Mouse (Mus musculus): ENCODE results near the gene Psmd9.

The Psmd9 gene

DNA sequence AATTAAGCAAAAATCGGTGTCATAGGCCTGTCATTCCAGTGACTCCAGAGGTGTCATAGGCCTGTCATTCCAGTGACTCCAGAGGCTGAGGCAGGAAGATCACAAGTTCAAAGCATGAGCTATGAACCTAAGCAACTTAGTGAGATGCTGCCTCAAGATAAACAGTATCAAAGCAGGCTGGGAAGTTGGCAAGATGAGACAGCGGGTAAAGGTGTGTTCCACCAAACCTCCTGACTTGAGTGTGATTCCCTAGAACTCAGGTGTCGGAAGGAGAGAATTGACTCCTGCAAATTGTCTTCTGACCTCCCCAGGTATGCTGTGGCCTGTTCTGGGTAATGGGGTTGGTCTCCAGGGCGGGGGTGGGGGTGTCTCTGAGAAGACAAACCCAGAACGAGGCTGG is at the start of gene Psmd9:
Gene Psmd9 (plus strand): TSS at position 130 of the 400 bp plus-strand sequence.
- in situ Hi-C loops (cut with MboI, MseI), result no loop called here

DNA sequence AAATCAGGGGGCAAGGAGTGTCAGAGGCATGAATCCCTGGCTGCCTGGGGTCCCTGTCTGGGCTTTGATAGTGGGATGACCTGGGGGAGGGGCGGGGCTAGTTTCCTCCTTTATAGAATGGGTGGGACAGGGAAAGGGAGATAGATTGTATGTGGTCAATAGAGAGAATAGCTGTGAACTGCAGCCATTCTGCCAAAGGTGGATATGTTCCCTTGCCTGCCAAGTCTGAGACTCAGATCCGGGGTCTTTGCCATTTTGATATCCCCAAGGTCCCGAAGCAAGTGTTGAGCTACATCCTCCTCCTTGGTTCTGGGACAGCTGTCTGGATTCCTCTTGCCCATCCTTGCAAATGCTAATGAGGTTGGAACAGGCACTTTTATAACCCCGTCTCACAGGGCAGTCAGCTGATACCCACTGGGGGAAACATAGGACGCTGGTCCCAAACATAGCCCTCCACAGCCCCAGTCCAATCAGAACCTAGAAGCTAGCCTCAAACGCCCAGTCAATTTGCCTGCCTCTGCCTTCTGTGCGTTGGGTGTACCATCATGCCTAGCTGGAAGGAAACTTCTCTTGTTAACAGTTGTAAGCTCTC is 48.5 kb upstream of the Psmd9 start:
- in situ Hi-C loops (cut with MboI, MseI), result loop anchor here (5.0 to 10.0 kb wide), 2 partner anchors 37 to 46 kb away; no protein-coding TSS in a partner anchor

DNA sequence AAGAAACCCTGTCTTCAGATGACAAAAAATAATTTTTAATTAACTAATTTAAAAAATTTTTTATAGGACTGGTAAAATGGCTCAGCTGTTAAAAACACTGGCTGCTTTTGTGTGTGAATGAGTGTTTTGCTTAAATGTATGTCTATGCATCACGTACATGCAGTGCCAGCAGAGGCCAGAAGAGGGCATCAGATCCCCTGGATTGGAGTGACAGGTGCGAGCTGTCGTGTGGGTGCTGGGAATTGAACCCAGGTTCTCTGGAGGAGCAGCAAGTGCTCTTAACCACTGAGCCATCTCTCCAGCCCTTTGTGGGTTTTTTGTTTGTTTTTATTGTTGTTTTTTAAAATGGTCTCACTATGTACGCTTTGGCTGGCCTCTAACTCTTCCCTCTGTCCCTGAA is 47.0 kb upstream of the Psmd9 start:
- in situ Hi-C loops (cut with MboI, MseI), result loop anchor here (5.0 to 10.0 kb wide), 2 partner anchors 35 to 47 kb away; no protein-coding TSS in a partner anchor

DNA sequence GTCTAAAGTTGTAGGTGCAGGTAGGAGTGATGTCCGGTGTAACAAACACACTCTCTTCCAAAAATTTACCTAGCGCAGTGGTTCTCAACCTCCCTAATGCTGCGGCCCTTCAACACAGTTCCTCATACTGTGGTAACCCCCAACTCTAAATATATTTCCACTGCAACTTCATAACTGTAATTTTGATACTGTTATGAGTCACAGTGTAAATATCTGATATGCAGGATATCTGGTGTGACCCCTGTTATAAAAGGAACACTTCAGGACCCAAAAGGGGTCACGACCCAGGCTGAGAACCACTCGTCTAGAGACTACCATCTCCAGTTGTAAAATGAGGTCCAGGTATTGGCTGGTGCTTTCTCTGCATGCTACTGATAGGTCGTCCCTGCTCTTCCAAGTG is 44.1 kb upstream of the Psmd9 start:
- in situ Hi-C loops (cut with MboI, MseI), result loop anchor here (10.0 kb wide), 1 partner anchor 50 kb away; no protein-coding TSS in a partner anchor

DNA sequence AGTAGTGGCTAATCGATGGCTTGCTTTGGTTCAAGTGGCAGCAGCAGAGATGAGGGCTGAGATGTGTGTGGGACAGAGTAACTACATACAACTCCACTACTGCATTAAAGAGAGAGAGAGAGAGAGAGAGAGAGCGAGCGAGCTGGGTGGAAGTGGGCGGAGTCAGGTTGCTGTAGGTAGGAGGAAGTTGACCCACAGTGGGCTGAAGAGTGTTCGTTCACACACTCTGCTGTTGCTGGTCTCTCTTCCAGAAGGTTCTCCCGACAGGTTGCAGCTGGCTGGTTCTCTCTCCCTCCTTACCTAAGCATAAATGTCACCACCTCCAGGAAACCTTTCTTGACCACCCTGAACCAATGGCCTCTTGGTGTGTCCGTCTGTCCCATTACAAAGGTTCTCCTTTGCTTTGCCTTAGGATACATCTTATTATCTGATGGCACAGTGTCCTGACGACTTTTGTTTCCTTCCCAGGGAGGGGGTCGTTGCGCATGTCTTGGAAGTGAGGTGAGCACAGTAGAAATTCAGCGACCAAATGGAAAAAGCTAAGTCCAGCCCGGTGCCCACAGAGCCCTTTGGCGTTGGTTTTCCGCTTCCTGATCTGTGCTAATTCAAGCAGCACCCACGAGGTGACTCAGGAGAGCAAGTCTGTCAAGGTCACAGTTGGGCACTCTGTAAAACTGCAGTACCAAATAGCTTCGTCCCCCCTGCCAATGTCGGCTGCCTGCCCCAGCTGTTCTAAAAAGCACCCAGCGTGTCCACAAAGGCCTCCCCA is 43.4 kb upstream of the Psmd9 start:
- in situ Hi-C loops (cut with MboI, MseI), result loop anchor here (10.0 kb wide), 1 partner anchor 51 kb away; no protein-coding TSS in a partner anchor

DNA sequence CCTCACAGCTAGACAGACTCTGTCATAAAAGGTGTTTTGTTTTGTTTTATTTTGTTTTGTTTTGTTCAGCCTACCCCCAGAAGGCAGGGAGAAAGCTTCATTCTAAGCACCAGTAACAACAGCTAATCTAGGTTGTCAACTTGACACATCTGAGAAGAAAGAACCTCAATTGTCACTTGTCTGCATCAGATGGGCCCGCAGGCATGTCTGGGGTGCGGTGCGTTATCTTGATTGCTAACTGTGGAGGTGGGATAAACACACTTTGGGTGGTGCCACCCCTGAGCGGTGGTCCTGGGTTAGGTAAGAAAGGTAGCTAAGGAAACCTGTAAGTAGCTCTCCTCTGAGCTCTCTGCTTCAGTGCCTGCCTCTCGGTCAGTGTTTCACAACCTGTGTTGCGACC is 42.2 kb upstream of the Psmd9 start:
- in situ Hi-C loops (cut with MboI, MseI), result loop anchor here (10.0 kb wide), 1 partner anchor 52 kb away; no protein-coding TSS in a partner anchor

DNA sequence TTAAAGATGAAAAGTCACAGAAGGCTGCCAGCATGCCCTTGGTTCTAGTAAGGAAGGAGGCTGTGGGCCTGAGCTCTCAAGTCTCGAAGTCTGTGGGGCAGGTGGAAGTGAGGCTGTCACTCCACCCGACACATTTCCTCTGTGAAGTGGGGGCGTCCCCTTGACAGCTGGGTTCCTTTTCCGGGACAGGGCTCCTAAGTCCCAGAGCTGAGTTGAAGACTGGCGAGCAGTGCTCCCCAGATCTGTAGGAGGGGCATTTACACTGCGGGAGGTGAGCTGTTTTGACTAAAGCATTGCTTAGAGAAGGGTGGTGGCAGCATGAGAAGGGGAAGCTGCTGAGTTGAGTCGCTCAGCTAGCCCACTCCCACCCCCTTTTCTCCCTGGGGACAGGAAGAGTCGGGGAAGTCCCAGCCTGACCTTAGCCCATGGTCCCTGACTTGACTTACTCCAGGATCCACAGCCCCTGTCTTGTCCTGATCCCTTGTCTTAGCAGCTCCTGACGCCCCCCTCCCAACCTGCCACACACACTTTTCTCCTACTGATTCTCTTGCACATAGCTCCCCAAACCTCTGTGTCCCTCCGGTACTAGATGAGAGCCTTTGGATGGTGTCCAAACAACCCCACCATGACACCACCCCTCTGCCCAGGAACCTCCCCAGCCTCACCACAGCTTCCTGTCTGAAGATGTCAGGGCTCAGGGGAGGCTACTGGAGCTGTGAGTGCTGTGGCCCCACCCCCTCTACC is 40.6 kb upstream of the Psmd9 start:
- in situ Hi-C loops (cut with MboI, MseI), result loop anchor here (10.0 kb wide), 1 partner anchor 54 kb away; no protein-coding TSS in a partner anchor

DNA sequence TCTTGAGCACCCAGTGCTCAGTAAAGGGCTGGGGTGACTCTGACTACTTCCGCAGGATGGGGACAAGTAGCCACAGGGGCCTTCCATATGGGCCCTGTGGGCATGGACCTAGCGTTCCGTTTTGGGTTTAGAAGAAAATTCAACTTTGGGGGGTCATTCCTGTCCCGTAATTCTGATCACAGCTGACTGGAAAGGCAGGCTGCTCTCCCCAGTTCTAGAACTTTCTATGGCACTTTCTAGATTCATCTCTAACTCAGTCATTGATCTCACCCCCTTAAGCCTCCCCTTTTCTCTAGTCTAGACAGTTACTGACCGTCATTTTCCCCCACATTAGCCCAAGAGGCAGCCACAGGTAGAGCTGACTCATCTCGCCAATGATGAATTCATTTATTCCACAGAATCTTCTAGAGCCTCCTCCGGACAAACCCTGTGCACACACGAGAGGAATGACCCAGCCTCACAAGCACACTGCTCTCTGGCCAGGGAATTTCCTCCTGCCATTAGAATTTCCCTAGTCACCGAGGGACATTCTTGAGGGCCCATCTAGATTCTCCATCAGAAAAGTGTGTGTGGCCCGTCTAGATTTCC is 39.9 kb upstream of the Psmd9 start:
- in situ Hi-C loops (cut with MboI, MseI), result loop anchor here (10.0 kb wide), 1 partner anchor 54 kb away; no protein-coding TSS in a partner anchor

DNA sequence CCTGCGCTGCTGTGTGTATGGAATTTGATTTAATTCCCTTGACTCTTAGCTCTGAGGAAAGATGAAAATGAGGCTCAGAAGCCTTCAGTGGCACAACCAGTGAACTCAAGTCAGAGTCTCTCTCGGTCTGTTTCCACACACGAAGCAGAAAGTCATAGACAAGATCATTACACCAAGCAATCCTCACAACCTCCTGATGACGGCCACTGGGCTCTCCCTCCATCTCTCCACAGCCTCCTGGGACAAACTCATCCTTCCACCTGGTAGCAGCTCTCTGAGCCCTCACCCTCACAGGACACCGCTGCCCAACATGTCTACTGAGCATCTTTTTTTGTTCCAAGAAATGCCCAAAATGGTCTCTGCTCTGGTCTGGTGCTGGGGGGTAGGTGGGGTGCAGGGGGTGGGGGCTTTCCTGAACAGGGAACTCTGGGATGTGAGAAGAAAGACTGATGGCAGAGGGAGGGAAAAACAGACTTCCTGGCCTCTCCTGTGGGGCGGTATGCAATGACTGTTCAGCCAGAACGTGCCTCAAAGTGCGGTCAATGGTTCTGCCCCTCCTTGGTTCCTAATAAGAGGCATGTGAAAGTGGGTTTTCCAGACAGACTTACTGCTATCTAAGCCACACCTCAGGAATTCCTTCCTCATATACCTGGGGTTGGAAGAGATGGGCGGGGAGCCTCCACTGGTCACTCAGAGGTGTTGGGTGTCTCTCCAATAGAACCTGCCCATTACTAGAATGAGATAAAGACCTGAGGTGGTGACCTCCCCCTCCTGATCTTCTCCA is 39.0 kb upstream of the Psmd9 start:
- in situ Hi-C loops (cut with MboI, MseI), result loop anchor here (10.0 kb wide), 1 partner anchor 985 kb away; the partner anchor contains the start of genes Arl6ip4 and Ogfod2

DNA sequence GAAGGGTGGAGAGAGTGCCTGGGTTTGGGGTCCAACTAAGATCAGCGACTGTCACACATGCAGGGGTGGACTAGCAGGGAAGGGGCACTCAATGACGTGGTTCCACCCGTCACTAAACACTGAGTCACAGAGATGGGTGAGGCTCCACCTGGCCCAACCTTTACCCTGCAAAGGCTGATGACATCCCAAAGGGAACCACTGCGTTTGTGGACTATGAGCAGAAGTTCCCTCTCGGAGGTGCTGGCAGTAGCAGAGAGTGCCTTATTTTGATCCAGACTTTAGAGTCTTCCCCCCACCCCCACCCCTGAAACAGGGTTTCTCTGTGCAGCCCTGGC is 38.4 kb upstream of the Psmd9 start:
- in situ Hi-C loops (cut with MboI, MseI), result loop anchor here (10.0 kb wide), 1 partner anchor 984 kb away; the partner anchor contains the start of genes Arl6ip4 and Ogfod2

DNA sequence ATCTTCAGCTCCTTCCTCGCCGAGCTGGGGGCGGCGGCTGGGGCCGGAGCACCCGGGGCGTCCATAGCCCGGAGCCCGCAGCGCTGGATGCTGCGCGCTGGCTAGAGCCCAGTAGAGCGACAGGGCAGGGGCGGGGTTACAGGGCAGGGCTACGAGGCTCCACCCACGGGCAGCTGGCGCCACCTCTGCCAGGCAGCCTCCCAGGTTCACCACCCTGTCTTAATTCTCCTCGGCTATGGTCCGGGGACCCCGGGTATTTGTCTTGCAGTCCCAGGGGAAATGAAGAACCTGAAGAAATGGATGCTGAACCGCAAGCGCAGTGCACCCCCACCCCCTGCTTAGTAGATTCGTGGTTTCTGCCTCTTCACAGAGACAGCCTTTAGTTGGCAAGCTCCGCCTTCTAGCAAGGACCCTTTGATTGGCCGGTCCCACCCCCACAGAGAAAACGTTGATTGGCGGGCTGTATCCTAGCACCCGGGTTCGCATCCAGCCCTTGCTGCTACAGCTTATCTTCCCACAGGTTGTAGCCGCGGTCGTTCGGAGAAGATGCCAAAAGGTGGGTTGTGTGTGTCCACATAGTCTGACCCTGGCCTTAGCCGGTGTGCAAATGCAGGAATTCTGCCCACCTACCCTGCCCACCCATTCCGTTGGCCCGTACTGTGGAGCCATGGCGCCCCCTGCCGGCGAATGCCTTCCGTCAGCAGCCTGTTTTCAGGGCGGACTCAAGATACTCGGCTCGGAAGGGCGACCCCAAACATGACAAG is 36.7 kb upstream of the Psmd9 start, which contains the start of gene Rhof:
Gene Rhof (minus strand): TSS at position 385 of the 764 bp plus-strand sequence.
- in situ Hi-C loops (cut with MboI, MseI), result loop anchor here (10.0 kb wide), 1 partner anchor 982 kb away; the partner anchor contains the start of genes Arl6ip4 and Ogfod2

DNA sequence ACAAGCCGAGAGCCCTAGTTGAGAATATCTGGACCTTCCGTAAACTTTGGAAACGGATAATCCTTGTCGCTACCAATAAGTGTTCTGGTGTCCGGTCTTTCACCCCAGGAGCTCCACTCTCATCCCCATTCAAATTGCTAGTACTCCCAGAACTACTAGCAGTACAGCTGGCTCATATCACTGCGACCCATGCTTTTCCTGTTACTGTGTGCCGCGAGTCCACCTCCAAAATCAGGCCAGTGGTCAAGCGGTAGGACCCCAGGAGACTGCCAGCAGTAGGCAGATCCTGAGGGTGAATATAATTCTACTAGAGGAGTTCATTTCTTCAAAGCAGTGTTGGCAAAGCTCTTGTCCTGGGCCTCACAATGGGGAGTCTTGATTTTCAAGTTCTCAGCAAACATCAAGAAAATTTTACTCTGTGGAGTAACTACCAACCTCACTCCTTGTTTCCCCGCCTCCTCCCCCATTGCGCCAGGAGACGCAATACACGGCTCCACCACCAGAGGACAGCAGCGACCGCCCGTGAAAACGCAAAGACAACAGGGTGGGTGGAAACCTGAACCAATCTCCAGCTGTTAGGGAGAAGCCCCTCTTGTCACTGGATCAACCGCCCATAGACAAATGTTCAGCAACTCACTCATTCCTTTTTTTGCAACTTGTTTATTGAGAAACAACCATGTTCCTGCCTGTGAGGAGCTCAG is 36.0 kb upstream of the Psmd9 start:
- in situ Hi-C loops (cut with MboI, MseI), result loop anchor here (10.0 kb wide), 1 partner anchor 982 kb away; the partner anchor contains the start of genes Arl6ip4 and Ogfod2

DNA sequence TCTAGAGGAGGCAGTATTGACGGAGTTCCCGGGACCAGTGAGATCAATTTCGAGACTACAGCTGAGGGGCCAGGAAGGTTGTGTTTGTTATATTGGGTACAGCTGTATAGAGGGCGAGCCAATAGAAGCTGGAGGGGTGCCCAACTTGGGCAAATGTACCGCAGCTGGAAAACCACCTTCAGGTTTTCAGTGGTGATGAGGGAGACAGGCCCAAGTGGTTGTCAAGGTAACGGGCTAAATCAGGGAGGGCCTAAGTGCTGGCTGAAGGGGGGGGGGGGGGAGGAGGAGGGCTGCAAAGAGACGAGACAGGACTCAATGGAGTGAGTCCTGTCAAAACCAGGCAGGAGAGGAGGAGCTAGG is 35.4 kb upstream of the Psmd9 start:
- in situ Hi-C loops (cut with MboI, MseI), result loop anchor here (10.0 kb wide), 1 partner anchor 981 kb away; the partner anchor contains the start of genes Arl6ip4 and Ogfod2

DNA sequence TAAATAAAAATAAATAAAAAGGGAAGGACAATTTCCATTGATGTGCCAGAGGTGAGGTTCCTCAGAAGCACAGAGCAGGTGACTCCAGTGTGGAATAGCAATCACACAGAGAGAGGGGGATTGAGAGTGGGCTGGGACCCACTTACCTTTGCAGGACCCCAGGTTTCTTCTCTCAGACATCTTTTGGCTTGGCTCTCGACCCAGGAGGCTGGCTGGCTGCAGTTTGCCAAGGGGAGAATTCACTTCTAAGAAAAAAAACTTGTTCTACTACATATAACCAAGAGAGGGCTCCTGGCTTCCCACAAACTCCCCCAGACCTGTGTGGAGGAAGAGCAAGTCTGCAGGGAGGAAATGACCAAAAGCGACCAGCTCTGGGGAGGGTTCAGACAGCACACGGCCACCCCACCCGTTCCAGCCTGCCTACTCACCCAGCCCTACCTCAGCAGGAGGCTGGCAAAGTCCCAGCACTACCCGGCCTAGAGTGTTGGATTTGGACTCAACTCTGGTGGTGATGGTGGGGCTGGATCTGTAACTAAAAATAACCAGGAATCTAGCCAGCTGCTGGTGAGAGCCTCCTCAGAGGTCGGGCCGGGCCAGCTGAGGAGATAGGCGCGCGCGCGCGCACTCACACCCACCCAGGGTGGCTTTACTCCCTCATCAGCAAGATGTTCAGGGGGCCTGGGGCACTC is 34.9 kb upstream of the Psmd9 start:
- in situ Hi-C loops (cut with MboI, MseI), result loop anchor here (10.0 kb wide), 1 partner anchor 980 kb away; the partner anchor contains the start of genes Arl6ip4 and Ogfod2

DNA sequence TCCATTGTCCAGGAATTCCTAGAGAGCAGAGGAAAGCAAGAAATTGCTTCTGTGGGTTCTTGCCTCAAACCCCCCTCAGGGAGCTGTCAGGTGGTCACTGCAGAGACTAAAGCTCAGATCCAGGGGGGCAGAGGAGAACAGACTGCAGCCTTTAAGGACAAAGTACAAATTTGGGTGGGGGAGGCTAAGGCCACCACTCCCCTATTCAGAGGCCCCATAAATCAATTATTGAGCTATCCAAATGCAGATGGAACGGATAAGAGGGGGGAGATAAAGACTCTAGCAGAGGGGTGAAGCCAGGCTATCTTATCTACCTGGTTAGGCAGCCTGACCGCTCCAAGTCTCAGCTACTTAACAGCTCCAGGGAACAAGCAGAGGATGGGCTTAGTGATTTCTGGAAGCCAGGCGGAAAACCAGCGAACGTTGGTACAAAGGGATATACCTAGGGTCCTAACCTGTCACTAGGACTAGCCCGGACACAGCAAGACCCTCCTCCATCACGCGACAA is 34.3 kb upstream of the Psmd9 start:
- in situ Hi-C loops (cut with MboI, MseI), result loop anchor here (10.0 kb wide), 1 partner anchor 980 kb away; the partner anchor contains the start of genes Arl6ip4 and Ogfod2

DNA sequence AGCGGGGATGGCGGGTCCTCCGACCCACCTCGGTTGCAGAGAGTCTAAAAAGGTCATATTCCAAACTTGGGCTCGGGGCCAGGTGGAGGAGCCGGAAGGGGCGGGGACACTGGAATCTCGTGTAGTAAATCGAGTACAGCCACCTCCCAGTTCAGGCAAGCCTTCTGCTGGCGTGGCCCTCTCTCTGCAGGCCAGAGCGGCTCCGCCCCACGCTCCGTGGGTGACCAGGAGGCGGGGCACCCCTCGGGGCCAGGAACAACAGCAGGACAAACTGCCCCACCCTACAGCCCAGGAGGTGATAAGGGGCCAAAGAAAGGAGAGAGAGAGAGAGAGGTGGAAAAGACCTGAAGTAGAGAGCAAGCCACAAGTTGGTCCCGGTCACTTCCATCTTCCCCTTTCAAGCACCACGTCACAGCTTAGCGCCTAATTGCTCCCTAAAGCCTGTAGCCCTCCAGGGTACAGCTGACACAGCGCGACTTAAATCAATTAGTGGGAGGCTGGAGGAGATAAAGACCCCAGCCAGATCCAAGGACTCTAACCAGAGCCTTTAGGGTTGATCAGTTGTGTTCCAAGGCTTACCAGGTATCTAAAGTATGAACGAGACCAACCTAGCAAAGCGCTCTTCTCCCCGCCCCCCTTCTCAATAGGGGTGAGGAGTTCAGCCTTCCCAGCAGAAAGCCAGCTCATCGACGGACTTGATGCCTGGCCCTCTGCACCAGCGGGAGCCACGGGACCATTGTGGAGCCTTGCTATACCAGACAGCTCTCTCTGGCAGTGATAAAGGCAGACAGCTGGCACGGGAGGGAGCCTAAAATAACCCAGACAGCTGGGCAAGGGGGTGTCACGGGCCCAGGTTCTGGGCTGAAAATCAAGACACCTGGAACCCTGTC is 33.5 kb upstream of the Psmd9 start:
- in situ Hi-C loops (cut with MboI, MseI), result loop anchor here (10.0 kb wide), 1 partner anchor 979 kb away; the partner anchor contains the start of genes Arl6ip4 and Ogfod2

Measured in regulatory T cell (primary cell).